Mouse (Mus musculus) hematopoietic stem cell, adult 5-6 weeks (primary cell): ENCODE results near the gene Neurod6. TPM values are rescaled to one million over a fixed set of nuclear protein-coding genes. Genes with fewer than 3 reads are reported as not detected.
"Not testable (repeated sequence)": the region's sequence is repeated elsewhere in the genome, so short reads cannot be mapped to it uniquely, and the experiment has no call there.

Experiments
- ATAC-seq, 2 experiments: fragments of 125-278 bp in 1 of 2; replicated peaks in 1 of 2; 2 replicates each; pipeline ENCODE4 v1.8.0; 2016 to 2017; ENCODE audit warnings: inconsistent platforms in 2 of 2, mild to moderate bottlenecking in 2 of 2, moderate number of reproducible peaks in 2 of 2, low read depth in 1 of 2, moderate TSS enrichment in 1 of 2; ENCODE audit not compliant: low FRiP score in 2 of 2, poor library complexity in 2 of 2, severe bottlenecking in 2 of 2, insufficient read depth in 1 of 2, low TSS enrichment in 1 of 2
- total RNA-seq: library from RNA; stranded (forward); fragments of 172-1452, 232-1000 nt; gene quantifications from 2 replicates; pipeline ENCODE4 v1.2.3, GENCODE M21; 2017

Neurod6 gene
- total RNA-seq, result not detected in 2 replicates

- no peak for ATAC-seq
These were observed at the start of gene Neurod6 for GRCm38 (mm10) chr6:55680974-55681373. Gene Neurod6 (minus strand): TSS chr6:55681263.

GRCm38 (mm10) chr6:55717209-55717608, 36.1 kb upstream of the Neurod6 start:
- ATAC-seq, result peak; percentile 73 to 82

GRCm38 (mm10) chr6:55715446-55715845, 34.4 kb upstream of the Neurod6 start:
- ATAC-seq, result no peak

- not testable (repeated sequence) for ATAC-seq
These were observed 29.9 kb upstream of the Neurod6 start for GRCm38 (mm10) chr6:55710913-55711312.

- ATAC-seq, result no peak
These were observed 23.7 kb upstream of the Neurod6 start for GRCm38 (mm10) chr6:55704759-55705104.

GRCm38 (mm10) chr6:55704061-55704758, 23.1 kb upstream of the Neurod6 start:
- no peak for ATAC-seq

- peak; percentile 49 to 58; a peak in 1 of 4 replicates for ATAC-seq
These were observed 19.6 kb upstream of the Neurod6 start for GRCm38 (mm10) chr6:55700392-55701386.

GRCm38 (mm10) chr6:55690015-55690531, 9.0 kb upstream of the Neurod6 start:
- ATAC-seq, result no peak

GRCm38 (mm10) chr6:55683506-55683905, 2.4 kb upstream of the Neurod6 start:
- ATAC-seq, result no peak

- ATAC-seq, result no peak
These were observed 1.8 kb upstream of the Neurod6 start for GRCm38 (mm10) chr6:55682886-55683285.

- no peak for ATAC-seq
These were observed 2.4 kb downstream of the Neurod6 start for GRCm38 (mm10) chr6:55678571-55679185.

- no peak for ATAC-seq
These were observed 3.7 kb downstream of the Neurod6 start for GRCm38 (mm10) chr6:55677326-55677725.

GRCm38 (mm10) chr6:55676663-55677311, 4.3 kb downstream of the Neurod6 start:
- peak; percentile 60 to 69 for ATAC-seq

- no peak for ATAC-seq
These were observed 4.9 kb downstream of the Neurod6 start for GRCm38 (mm10) chr6:55676141-55676662.

GRCm38 (mm10) chr6:55667801-55668200, 13.3 kb downstream of the Neurod6 start:
- ATAC-seq, result no peak

GRCm38 (mm10) chr6:55661126-55661915, 19.7 kb downstream of the Neurod6 start:
- ATAC-seq, result no peak
